Mouse (Mus musculus) heart, adult 2 months (tissue): ENCODE measurements around the gene Tssk2.

ENCODE experiments used
- CTCF ChIP-seq: fragments of 200-600 bp; IDR thresholded peaks from 2 replicates; pipeline ENCODE4 v1.8.1; 2022; ENCODE audit warnings: antibody characterized with exemption, mild to moderate bottlenecking, moderate library complexity
- EP300 ChIP-seq: fragments of 200-500 bp; IDR thresholded peaks from 2 replicates; pipeline ENCODE4 v1.6.1; 2011; ENCODE audit warnings: low read depth, low read length, control low read depth; ENCODE audit not compliant: insufficient read depth

- TF ChIP-seq CTCF (no peak), EP300 (no peak)
Measured at GRCm38 (mm10) chr16:17872995-17873394, 25.4 kb upstream of the Tssk2 start.
